Mouse (Mus musculus): Measurements from ENCODE around the gene Prrc2b. TPM values are rescaled to one million over a fixed set of nuclear protein-coding genes. Genes with fewer than 3 reads are reported as not detected.

Prrc2b gene
- 61.6 and 69.8 TPM in 2 replicates for polyA plus RNA-seq (2015; fragmentation: Nextera tagmentation; extraction: Ambion mirVana)

- H3K4me1 ChIP-seq (replicated peaks): peaks cover 50% of the 10 kb centered on the region
Observed at GRCm38 (mm10) chr2:32150924-32151659, at the start of gene Prrc2b. Prrc2b (plus strand) TSS chr2:32151082.

GRCm38 (mm10) chr2:32102944-32103343 lies 47.9 kb upstream of the Prrc2b start:
- Histone ChIP-seq H3K9ac (no peak overlapping the region), H3K9me3 (no peaks in the 10 kb centered on the region), H3K36me3 (peaks cover 28% of the 10 kb centered on the region), H3K27ac (replicated peaks) (no peak overlapping the region), H3K4me1 (replicated peaks) (peaks cover 34% of the 10 kb centered on the region), H3K27me3 (no peaks in the 10 kb centered on the region), H3K4me2 (no peak overlapping the region), H3K4me3 (no peak overlapping the region)
- ATAC-seq (ENCODE audit: low read depth): no peak
- WGBS: 52% methylated on average over 5 of the region's 5 CpGs

More at GRCm38 (mm10) chr2:32150924-32151659, at the start of gene Prrc2b:
- Histone ChIP-seq H3K4me2 (peak within 1 kb of the TSS; percentile 100), H3K9me3 (no peaks in the 10 kb centered on the region), H3K36me3 (no peaks in the 10 kb centered on the region), H3K27me3 (no peaks in the 10 kb centered on the region), H3K9ac (peak within 1 kb of the TSS; percentile 100), H3K27ac (replicated peaks) (peak within 1 kb of the TSS; percentile 99), H3K4me3 (peak within 1 kb of the TSS; percentile 93)
- peak; percentile 66 for ATAC-seq (ENCODE audit: low read depth)
- WGBS: under 1% methylated on average over 68 of the region's 117 CpGs

GRCm38 (mm10) chr2:32103557-32103956 lies 47.3 kb upstream of the Prrc2b start:
- no peak overlapping the region for H3K4me3 ChIP-seq

GRCm38 (mm10) chr2:32104122-32104521 lies 46.8 kb upstream of the Prrc2b start:
- WGBS: 82% methylated on average over 7 of the region's 7 CpGs
- peaks cover 29% of the 10 kb centered on the region for H3K36me3 ChIP-seq
- H3K9me3 ChIP-seq: no peaks in the 10 kb centered on the region
- no peaks in the 10 kb centered on the region for H3K27me3 ChIP-seq
- H3K4me3 ChIP-seq: no peak overlapping the region
- no peak overlapping the region for H3K9ac ChIP-seq
- ATAC-seq (ENCODE audit: low read depth): no peak
- 0 out of 2 replicates have a peak overlapping the region, but pooled peaks have one; percentile 86 for H3K27ac ChIP-seq (replicated peaks)
- no peak overlapping the region for H3K4me2 ChIP-seq
- peaks cover 33% of the 10 kb centered on the region for H3K4me1 ChIP-seq (replicated peaks)

More at GRCm38 (mm10) chr2:32103557-32103956, 47.3 kb upstream of the Prrc2b start:
- no peak overlapping the region for H3K9ac ChIP-seq
- H3K36me3 ChIP-seq: peaks cover 28% of the 10 kb centered on the region
- H3K9me3 ChIP-seq: no peaks in the 10 kb centered on the region
- H3K27ac ChIP-seq (replicated peaks): no peak overlapping the region
- ATAC-seq (ENCODE audit: low read depth): no peak
- 75% methylated on average over 7 of the region's 7 CpGs for WGBS
- peaks cover 33% of the 10 kb centered on the region for H3K4me1 ChIP-seq (replicated peaks)
- no peaks in the 10 kb centered on the region for H3K27me3 ChIP-seq
- no peak overlapping the region for H3K4me2 ChIP-seq

GRCm38 (mm10) chr2:32105117-32105913 lies 45.6 kb upstream of the Prrc2b start:
- Histone ChIP-seq H3K9me3 (no peaks in the 10 kb centered on the region), H3K4me2 (0 out of 2 replicates have a peak overlapping the region, but pooled peaks have one; percentile 9), H3K4me3 (no peak overlapping the region), H3K9ac (peak overlapping the region; percentile 44; the same call in 1 of the 2 replicates), H3K4me1 (replicated peaks) (peaks cover 33% of the 10 kb centered on the region), H3K27ac (replicated peaks) (peak overlapping the region; percentile 86), H3K36me3 (peaks cover 27% of the 10 kb centered on the region), H3K27me3 (no peaks in the 10 kb centered on the region)
- ATAC-seq (ENCODE audit: low read depth): peak; percentile 78
- 49% methylated on average over 16 of the region's 16 CpGs for WGBS

- Histone ChIP-seq H3K4me2 (no peak overlapping the region), H3K4me1 (replicated peaks) (peaks cover 33% of the 10 kb centered on the region), H3K27ac (replicated peaks) (peak overlapping the region; percentile 86), H3K27me3 (no peaks in the 10 kb centered on the region), H3K36me3 (peaks cover 26% of the 10 kb centered on the region), H3K4me3 (no peak overlapping the region), H3K9ac (no peak overlapping the region), H3K9me3 (no peaks in the 10 kb centered on the region)
- 83% methylated on average over 7 of the region's 7 CpGs for WGBS
- ATAC-seq (ENCODE audit: low read depth): no peak
Observed at GRCm38 (mm10) chr2:32105930-32106329, 45.0 kb upstream of the Prrc2b start.

GRCm38 (mm10) chr2:32111268-32111667 lies 39.6 kb upstream of the Prrc2b start:
- Histone ChIP-seq H3K27ac (replicated peaks) (no peak overlapping the region), H3K27me3 (no peaks in the 10 kb centered on the region), H3K9me3 (no peaks in the 10 kb centered on the region), H3K36me3 (peaks cover 25% of the 10 kb centered on the region), H3K4me3 (no peak overlapping the region), H3K4me2 (no peak overlapping the region), H3K4me1 (replicated peaks) (no peaks in the 10 kb centered on the region), H3K9ac (no peak overlapping the region)
- 100% methylated on average over 1 of the region's 1 CpGs for WGBS
- no peak for ATAC-seq (ENCODE audit: low read depth)

- no peak overlapping the region for H3K4me2 ChIP-seq
- 55% methylated on average over 2 of the region's 2 CpGs for WGBS
- H3K36me3 ChIP-seq: peaks cover 25% of the 10 kb centered on the region
- no peak overlapping the region for H3K4me3 ChIP-seq
- H3K9me3 ChIP-seq: no peaks in the 10 kb centered on the region
- H3K9ac ChIP-seq: no peak overlapping the region
- no peaks in the 10 kb centered on the region for H3K4me1 ChIP-seq (replicated peaks)
- no peak overlapping the region for H3K27ac ChIP-seq (replicated peaks)
- H3K27me3 ChIP-seq: no peaks in the 10 kb centered on the region
- no peak for ATAC-seq (ENCODE audit: low read depth)
Observed at GRCm38 (mm10) chr2:32112548-32112947, 38.3 kb upstream of the Prrc2b start.

- no peaks in the 10 kb centered on the region for H3K9me3 ChIP-seq
- H3K9ac ChIP-seq: no peak overlapping the region
- ATAC-seq (ENCODE audit: low read depth): no peak
- no peak overlapping the region for H3K4me2 ChIP-seq
- H3K27ac ChIP-seq (replicated peaks): no peak overlapping the region
- no peaks in the 10 kb centered on the region for H3K27me3 ChIP-seq
- no peaks in the 10 kb centered on the region for H3K36me3 ChIP-seq
- no peaks in the 10 kb centered on the region for H3K4me1 ChIP-seq (replicated peaks)
- H3K4me3 ChIP-seq: no peak overlapping the region
- 95% methylated on average over 4 of the region's 4 CpGs for whole genome bisulfite sequencing
Observed at GRCm38 (mm10) chr2:32115851-32116268, 35.0 kb upstream of the Prrc2b start.

- no peak overlapping the region for H3K4me3 ChIP-seq
- H3K4me2 ChIP-seq: no peak overlapping the region
- no peaks in the 10 kb centered on the region for H3K27me3 ChIP-seq
- no peak for ATAC-seq (ENCODE audit: low read depth)
- no peak overlapping the region for H3K9ac ChIP-seq
- WGBS: 86% methylated on average over 20 of the region's 20 CpGs
- H3K36me3 ChIP-seq: no peaks in the 10 kb centered on the region
- H3K9me3 ChIP-seq: no peaks in the 10 kb centered on the region
- no peak overlapping the region for H3K27ac ChIP-seq (replicated peaks)
- H3K4me1 ChIP-seq (replicated peaks): no peaks in the 10 kb centered on the region
Observed at GRCm38 (mm10) chr2:32119802-32120750, 30.8 kb upstream of the Prrc2b start.

GRCm38 (mm10) chr2:32121150-32121549 lies 29.7 kb upstream of the Prrc2b start:
- H3K9ac ChIP-seq: no peak overlapping the region
- H3K4me3 ChIP-seq: no peak overlapping the region
- no peaks in the 10 kb centered on the region for H3K4me1 ChIP-seq (replicated peaks)
- no peak overlapping the region for H3K27ac ChIP-seq (replicated peaks)
- no peaks in the 10 kb centered on the region for H3K27me3 ChIP-seq
- no peaks in the 10 kb centered on the region for H3K36me3 ChIP-seq
- no peak for ATAC-seq (ENCODE audit: low read depth)
- WGBS: 78% methylated on average over 5 of the region's 5 CpGs
- H3K9me3 ChIP-seq: no peaks in the 10 kb centered on the region
- H3K4me2 ChIP-seq: no peak overlapping the region

Measured in neural tube, embryonic 13.5 days (tissue).